Mouse (Mus musculus) C2C12 (cell line): Measurements from ENCODE around the gene Abcc3.

Source experiments
- CEBPB ChIP-seq: IDR thresholded peaks from one replicate; pipeline ENCODE4 v1.6.1; 2011; ENCODE audit warnings: low read depth, mild to moderate bottlenecking, control low read depth, moderate library complexity
- CTCF ChIP-seq: IDR thresholded peaks from one replicate; pipeline ENCODE4 v1.5.1; 2011; ENCODE audit not compliant: control insufficient read depth, insufficient read depth, insufficient read length
- FOSL1 ChIP-seq: IDR thresholded peaks from one replicate; pipeline ENCODE4 v1.8.0; 2011; ENCODE audit warnings: mild to moderate bottlenecking, low read length; ENCODE audit not compliant: poor library complexity, insufficient read depth, severe bottlenecking
- MYOD1 ChIP-seq: IDR thresholded peaks from one replicate; pipeline ENCODE4 v1.6.1; 2011; ENCODE audit warnings: low read depth; ENCODE audit not compliant: control insufficient read depth, insufficient read length

- TF ChIP-seq CTCF (no peak), CEBPB (no peak), FOSL1 (no peak), MYOD1 (no peak)
These were observed 9.9 kb upstream of the Abcc3 start for GRCm38 (mm10) chr11:94402731-94403130.
